In the genomic region with DNA sequence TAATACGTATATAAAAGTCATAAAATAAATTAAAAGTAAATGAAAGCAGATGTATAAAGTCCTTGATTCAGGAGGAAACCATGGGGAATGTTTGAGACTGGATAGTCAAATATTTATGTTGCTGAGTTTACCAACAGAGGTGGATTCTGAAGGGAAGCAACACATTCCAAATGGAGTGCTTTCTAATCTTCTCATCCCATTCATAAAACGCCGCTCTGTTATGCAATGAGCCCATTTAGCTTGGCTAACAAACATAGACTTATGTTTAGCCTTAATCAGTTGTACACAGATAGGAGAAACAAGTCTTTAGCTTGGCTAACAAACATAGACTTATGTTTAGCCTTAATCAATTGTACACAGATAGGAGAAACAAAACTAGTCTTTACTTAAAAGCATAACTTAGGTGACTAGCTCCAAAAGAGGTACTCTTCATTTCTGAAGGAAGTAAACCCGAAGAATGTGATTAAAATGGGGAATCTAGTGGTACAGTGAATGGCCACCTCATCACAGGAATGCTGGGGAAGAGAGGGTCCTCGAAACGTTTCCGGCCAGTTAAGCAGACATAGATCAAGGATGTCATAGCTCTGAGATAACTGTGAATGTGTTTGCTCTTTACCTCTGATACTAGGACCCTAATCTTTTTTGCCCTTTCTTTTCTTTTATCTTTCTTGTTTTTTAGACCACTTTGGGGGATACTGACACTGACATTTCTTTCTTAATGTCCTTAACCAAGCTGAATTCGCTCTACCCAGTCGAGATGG, we compare ENCODE assay signal across 12 mouse cellular contexts. TPM values are rescaled to one million over a fixed set of nuclear protein-coding genes. Genes with fewer than 3 reads are reported as not detected.
DNase-seq lines count a peak whose midpoint lies in the region; ATAC-seq and TF ChIP-seq lines count a peak whose summit lies in the region.
"Had no signal": no experiment of that assay in that cellular context is flagged by ENCODE, and none has a peak within 500 bp of the region (broad histone marks: within the 10 kb centered on the region; RNA-seq: fewer than 3 reads in every experiment).

No protein-coding gene starts in this region.

- peak overlapping the region; percentile 59 for H3K9ac ChIP-seq in forebrain, embryonic 14.5 days (ENCODE audit: low read length)
- peak overlapping the region; percentile 80 for H3K9ac ChIP-seq in midbrain, embryonic 13.5 days (replicated peaks)
- H3K9ac ChIP-seq: limb, embryonic 15.5 days had no signal

- no peak for TF ChIP-seq CTCF in E14TG2a.4 (conservative IDR thresholded peaks at IDR 0.05; ENCODE audit: low read length)

- H3K36me3 ChIP-seq in E14TG2a.4 (ENCODE audit: insufficient read depth, low read length) = no peaks in the 10 kb centered on the region
- no peaks in the 10 kb centered on the region for H3K36me3 ChIP-seq in forebrain, embryonic 14.5 days (ENCODE audit: control insufficient read depth, insufficient read depth, low read length)
- no peaks in the 10 kb centered on the region for H3K36me3 ChIP-seq in midbrain, embryonic 13.5 days
- H3K36me3 ChIP-seq: limb, embryonic 15.5 days had no signal

- H3K27me3 ChIP-seq in E14TG2a.4 (ENCODE audit: insufficient read depth, low read length) = peaks cover 20% of the 10 kb centered on the region
- no peaks in the 10 kb centered on the region for H3K27me3 ChIP-seq in forebrain, embryonic 14.5 days (replicated peaks; ENCODE audit: control insufficient read depth, insufficient read depth, low read length)
- no peaks in the 10 kb centered on the region for H3K27me3 ChIP-seq in midbrain, embryonic 13.5 days

- no peak for ATAC-seq in forebrain, embryonic 14.5 days
- ATAC-seq in midbrain, embryonic 13.5 days = no peak

- peak overlapping the region; percentile 60 for H3K4me2 ChIP-seq in forebrain, embryonic 14.5 days (ENCODE audit: low read length)
- peak overlapping the region; percentile 65 for H3K4me2 ChIP-seq in midbrain, embryonic 13.5 days (replicated peaks)

- H3K9me3 ChIP-seq in E14TG2a.4 (ENCODE audit: low read length) = no peaks in the 10 kb centered on the region
- no peaks in the 10 kb centered on the region for H3K9me3 ChIP-seq in forebrain, embryonic 14.5 days (replicated peaks; ENCODE audit: control insufficient read depth, low read length)
- 0 out of 2 replicates have a peak, but pooled peaks cover 5% of the 10 kb centered on the region for H3K9me3 ChIP-seq in midbrain, embryonic 13.5 days
- H3K9me3 ChIP-seq: limb, embryonic 15.5 days had no signal

- H3K4me3 ChIP-seq in E14TG2a.4 (replicated peaks; ENCODE audit: low read length) = peak overlapping the region; percentile 81; the same call in 1 of the 2 replicates
- peak overlapping the region; percentile 40 for H3K4me3 ChIP-seq in forebrain, embryonic 14.5 days (ENCODE audit: low read depth, low read length)
- H3K4me3 ChIP-seq in midbrain, embryonic 13.5 days (replicated peaks) = peak overlapping the region; percentile 65
- H3K4me3 ChIP-seq: erythroblast, embryonic 14.5 days had no signal

- H3K4me1 ChIP-seq in E14TG2a.4 (replicated peaks; ENCODE audit: low read depth, low read length) = peaks cover 10% of the 10 kb centered on the region; the same call in 1 of the 2 replicates
- peaks cover 5% of the 10 kb centered on the region; the same call in 1 of the 2 replicates for H3K4me1 ChIP-seq in forebrain, embryonic 14.5 days (ENCODE audit: control insufficient read depth, insufficient read depth, low read length)
- H3K4me1 ChIP-seq in midbrain, embryonic 13.5 days (replicated peaks) = peaks cover 11% of the 10 kb centered on the region; the same call in 1 of the 2 replicates

- H3K27ac ChIP-seq in forebrain, embryonic 14.5 days (ENCODE audit: low read depth, low read length) = 0 out of 2 replicates have a peak overlapping the region, but pooled peaks have one; percentile 52
- peak overlapping the region; percentile 88 for H3K27ac ChIP-seq in midbrain, embryonic 13.5 days
- H3K27ac ChIP-seq: kidney, postnatal 0 days; limb, embryonic 15.5 days had no signal

- DNase-seq in cerebellum, adult 9-10 months = peak; percentile 47
- no peak for DNase-seq in cerebellum, adult 8-10 months
- peak; percentile 32 for DNase-seq in forebrain, embryonic 14.5 days (ENCODE audit: low spot score)
- no peak for DNase-seq in adrenal gland, postnatal 10 days
- DNase-seq in c-Kit-positive CD71-positive TER-119-positive erythroid progenitor cells, embryonic 14.5 days (ENCODE audit: low spot score) = no peak
- DNase-seq in kidney, postnatal 25 days = no peak

- WGBS in forebrain, embryonic 14.5 days = 53% methylated on average over 9 of the region's 9 CpGs
- 44% methylated on average over 9 of the region's 9 CpGs for WGBS in midbrain, embryonic 13.5 days

RNA-seq across cellular contexts. Expression of a gene that starts 1.6 kb away (rescaled TPM):
- 66.0 and 103 TPM in 2 replicates for polyA plus RNA-seq in forebrain, embryonic 14.5 days (2014; fragmentation: Nextera tagmentation; extraction: Ambion mirVana)
- polyA plus RNA-seq in midbrain, embryonic 13.5 days (2015; fragmentation: Nextera tagmentation; extraction: Ambion mirVana) = 207 and 215 TPM in 2 replicates
- 10 to 100 TPM; 21.2 to 24.4 TPM for total RNA-seq in adrenal gland, postnatal 10 days (2021)
- polyA plus RNA-seq: erythroblast, embryonic 14.5 days; Patski had no signal

Comparison
In these comparisons a context has a peak if more than half of its experiments do, and no peak if none do; other contexts are left out.
1. DNase-seq: peak in cerebellum, adult 9-10 months (single experiment) and forebrain, embryonic 14.5 days (single experiment); none in cerebellum, adult 8-10 months (single experiment), adrenal gland, postnatal 10 days (single experiment), c-Kit-positive CD71-positive TER-119-positive erythroid progenitor cells, embryonic 14.5 days (single experiment) and kidney, postnatal 25 days (0 of 2).
2. Peak in every context shown above with its lines, with median percentiles within 50 percentile points of each other: H3K4me3 ChIP-seq.